Mouse (Mus musculus): ENCODE measurements at regions not wholly inside any gene's neighbourhood (a gene's known extent, or its start where the extent isn't known, plus 50 kb on each side); places are given as distances from the start of the nearest gene placed in this dataset.

- no peak for TF ChIP-seq ZKSCAN1 (IDR thresholded peaks at IDR 0.05; ENCODE audit: borderline replicate concordance, low read depth, low read length)
These were observed 157.0 kb upstream of the Gm49356 start (continued) for GRCm38 (mm10) chr15:58731952-58732642.
